Mouse (Mus musculus): Measurements from ENCODE around the gene Echs1. TPM values are rescaled to one million over a fixed set of nuclear protein-coding genes. Genes with fewer than 3 reads are reported as not detected.

Gene Echs1
- total RNA-seq, 2 experiments from 2014 or later = 62.9 to 85.0 TPM

GRCm38 (mm10) chr7:140070042-140070711, 46.1 kb downstream of the Echs1 start:
- 0 out of 2 replicates have a peak, but pooled peaks have one; percentile 2 for ATAC-seq (replicated peaks; ENCODE audit: low FRiP score, low TSS enrichment, poor library complexity, severe bottlenecking)

- ATAC-seq (replicated peaks; ENCODE audit: low FRiP score, low TSS enrichment, poor library complexity, severe bottlenecking) = no peak
These were observed 48.9 kb downstream of the Echs1 start for GRCm38 (mm10) chr7:140067397-140067796.

GRCm38 (mm10) chr7:140063092-140063491, 53.2 kb downstream of the Echs1 start:
- peak; percentile 66 for ATAC-seq (replicated peaks; ENCODE audit: low FRiP score, low TSS enrichment, poor library complexity, severe bottlenecking)

GRCm38 (mm10) chr7:140062307-140062706, 54.0 kb downstream of the Echs1 start:
- peak; percentile 50 for ATAC-seq (replicated peaks; ENCODE audit: low FRiP score, low TSS enrichment, poor library complexity, severe bottlenecking)

- ATAC-seq (replicated peaks; ENCODE audit: low FRiP score, low TSS enrichment, poor library complexity, severe bottlenecking) = no peak
These were observed 54.5 kb downstream of the Echs1 start for GRCm38 (mm10) chr7:140061832-140062130.

- ATAC-seq (replicated peaks; ENCODE audit: low FRiP score, low TSS enrichment, poor library complexity, severe bottlenecking) = no peak
These were observed 55.1 kb downstream of the Echs1 start for GRCm38 (mm10) chr7:140060936-140061831.

- no peak for ATAC-seq (replicated peaks; ENCODE audit: low FRiP score, low TSS enrichment, poor library complexity, severe bottlenecking)
These were observed 56.7 kb downstream of the Echs1 start for GRCm38 (mm10) chr7:140059601-140060000.

GRCm38 (mm10) chr7:140058528-140058927, 57.7 kb downstream of the Echs1 start:
- no peak for ATAC-seq (replicated peaks; ENCODE audit: low FRiP score, low TSS enrichment, poor library complexity, severe bottlenecking)

GRCm38 (mm10) chr7:140057413-140058407, 58.6 kb downstream of the Echs1 start:
- ATAC-seq (replicated peaks; ENCODE audit: low FRiP score, low TSS enrichment, poor library complexity, severe bottlenecking) = no peak

Other genes starting within 250 kb of the Echs1 start
- gene Kndc1, start 221.8 kb downstream of the Echs1 start, total RNA-seq (2014; fragmentation: Nextera tagmentation) = not detected in 2 replicates
- not detected in 2 replicates for gene Kndc1, start 221.8 kb downstream of the Echs1 start, total RNA-seq (2017)
- not detected in 2 replicates for gene Utf1, start 172.7 kb downstream of the Echs1 start, total RNA-seq (2014; fragmentation: Nextera tagmentation)
- gene Utf1, start 172.7 kb downstream of the Echs1 start, total RNA-seq (2017) = not detected in 2 replicates
- not detected in 2 replicates for gene 6430531B16Rik, start 137.7 kb downstream of the Echs1 start, total RNA-seq (2014; fragmentation: Nextera tagmentation)
- gene 6430531B16Rik, start 137.7 kb downstream of the Echs1 start, total RNA-seq (2017) = 1.0 TPM in 1 of 2 replicates, not detected in the other
- gene Adam8, start 123.9 kb downstream of the Echs1 start, total RNA-seq (2014; fragmentation: Nextera tagmentation) = 1.5 and 4.5 TPM in 2 replicates
- gene Adam8, start 123.9 kb downstream of the Echs1 start, total RNA-seq (2017) = 0.34 and 2.6 TPM in 2 replicates
- gene Zfp511, start 80.1 kb downstream of the Echs1 start, total RNA-seq (2014; fragmentation: Nextera tagmentation) = 21.3 and 34.7 TPM in 2 replicates
- 22.0 and 26.9 TPM in 2 replicates for gene Zfp511, start 80.1 kb downstream of the Echs1 start, total RNA-seq (2017)
- 29.3 and 37.6 TPM in 2 replicates for gene Tubgcp2, start 79.8 kb downstream of the Echs1 start, total RNA-seq (2014; fragmentation: Nextera tagmentation)
- gene Tubgcp2, start 79.8 kb downstream of the Echs1 start, total RNA-seq (2017) = 38.2 and 41.2 TPM in 2 replicates
- not detected in 2 replicates for gene Msx3, start 67.4 kb downstream of the Echs1 start, total RNA-seq (2014; fragmentation: Nextera tagmentation)
- not detected in 2 replicates for gene Msx3, start 67.4 kb downstream of the Echs1 start, total RNA-seq (2017)
- not detected in 2 replicates for gene Caly, start 33.9 kb downstream of the Echs1 start, total RNA-seq (2014; fragmentation: Nextera tagmentation)
- not detected in 2 replicates for gene Caly, start 33.9 kb downstream of the Echs1 start, total RNA-seq (2017)
- gene Prap1, start 23.1 kb downstream of the Echs1 start, total RNA-seq (2014; fragmentation: Nextera tagmentation) = not detected in 2 replicates
- gene Prap1, start 23.1 kb downstream of the Echs1 start, total RNA-seq (2017) = not detected in 2 replicates
- gene Fuom, start 14.0 kb downstream of the Echs1 start, total RNA-seq (2014; fragmentation: Nextera tagmentation) = 4.1 and 17.9 TPM in 2 replicates
- gene Fuom, start 14.0 kb downstream of the Echs1 start, total RNA-seq (2017) = 12.0 TPM in 1 of 2 replicates, not detected in the other
- 15.1 and 22.1 TPM in 2 replicates for gene Paox, start 677 bp downstream of the Echs1 start, total RNA-seq (2014; fragmentation: Nextera tagmentation)
- 4.1 and 6.9 TPM in 2 replicates for gene Paox, start 677 bp downstream of the Echs1 start, total RNA-seq (2017)
- 39.7 and 53.5 TPM in 2 replicates for gene Mtg1, start 21.1 kb upstream of the Echs1 start, total RNA-seq (2014; fragmentation: Nextera tagmentation)
- 8.3 and 13.0 TPM in 2 replicates for gene Mtg1, start 21.1 kb upstream of the Echs1 start, total RNA-seq (2017)
- 0.83 TPM in 1 of 2 replicates, not detected in the other for gene Sprn, start 38.4 kb upstream of the Echs1 start, total RNA-seq (2014; fragmentation: Nextera tagmentation)
- gene Sprn, start 38.4 kb upstream of the Echs1 start, total RNA-seq (2017) = not detected in 2 replicates
- not detected in 2 replicates for gene Olfr522, start 48.3 kb upstream of the Echs1 start, total RNA-seq (2014; fragmentation: Nextera tagmentation)
- not detected in 2 replicates for gene Olfr522, start 48.3 kb upstream of the Echs1 start, total RNA-seq (2017)
- gene Olfr523, start 56.7 kb upstream of the Echs1 start, total RNA-seq (2014; fragmentation: Nextera tagmentation) = not detected in 2 replicates
- not detected in 2 replicates for gene Olfr523, start 56.7 kb upstream of the Echs1 start, total RNA-seq (2017)
- gene Olfr524, start 89.5 kb upstream of the Echs1 start, total RNA-seq (2014; fragmentation: Nextera tagmentation) = not detected in 2 replicates
- not detected in 2 replicates for gene Olfr524, start 89.5 kb upstream of the Echs1 start, total RNA-seq (2017)
- not detected in 2 replicates for gene Cd163l1, start 101.8 kb upstream of the Echs1 start, total RNA-seq (2014; fragmentation: Nextera tagmentation)
- 0.19 TPM in 1 of 2 replicates, not detected in the other for gene Cd163l1, start 101.8 kb upstream of the Echs1 start, total RNA-seq (2017)
- gene 5830411N06Rik, start 130.8 kb upstream of the Echs1 start, total RNA-seq (2014; fragmentation: Nextera tagmentation) = not detected in 2 replicates
- not detected in 2 replicates for gene 5830411N06Rik, start 130.8 kb upstream of the Echs1 start, total RNA-seq (2017)
- gene Olfr525, start 204.4 kb upstream of the Echs1 start, total RNA-seq (2014; fragmentation: Nextera tagmentation) = not detected in 2 replicates
- gene Olfr525, start 204.4 kb upstream of the Echs1 start, total RNA-seq (2017) = not detected in 2 replicates
- not detected in 2 replicates for gene Olfr527, start 217.5 kb upstream of the Echs1 start, total RNA-seq (2014; fragmentation: Nextera tagmentation)
- not detected in 2 replicates for gene Olfr527, start 217.5 kb upstream of the Echs1 start, total RNA-seq (2017)
- gene Olfr60, start 245.2 kb upstream of the Echs1 start, total RNA-seq (2014; fragmentation: Nextera tagmentation) = not detected in 2 replicates
- gene Olfr60, start 245.2 kb upstream of the Echs1 start, total RNA-seq (2017) = not detected in 2 replicates